Mouse (Mus musculus) midbrain, embryonic 16.5 days (tissue): ENCODE measurements around the gene Lce1f. TPM values are rescaled to one million over a fixed set of nuclear protein-coding genes. Genes with fewer than 3 reads are reported as not detected.

Experiments
- ATAC-seq: fragments of 200-750 bp; cut with Nextera tagmentation; 2 replicates; pipeline ENCODE4 v1.8.0; 2017; ENCODE audit warnings: moderate TSS enrichment
- H3K27ac ChIP-seq: fragments of 300-500 bp; sonication (generic); 2 replicates; pipeline ENCODE4 v1.5.1; 2014; ENCODE audit warnings: mild to moderate bottlenecking, low read length, mixed read lengths
- H3K27me3 ChIP-seq: fragments of 300-500 bp; sonication (generic); 2 replicates; pipeline ENCODE4 v1.6.1; 2014; ENCODE audit warnings: low read depth, low read length, mixed read lengths; ENCODE audit not compliant: control insufficient read depth, insufficient read depth
- H3K36me3 ChIP-seq: fragments of 300-500 bp; sonication (generic); 2 replicates; pipeline ENCODE4 v1.6.1; 2014; ENCODE audit warnings: mild to moderate bottlenecking, low read length, moderate library complexity, mixed read lengths; ENCODE audit not compliant: control insufficient read depth, insufficient read depth
- H3K4me1 ChIP-seq: fragments of 300-500 bp; sonication (generic); 2 replicates; pipeline ENCODE4 v1.6.1; 2014; ENCODE audit warnings: mild to moderate bottlenecking, low read length, mixed read lengths; ENCODE audit not compliant: control insufficient read depth, insufficient read depth
- H3K4me2 ChIP-seq: fragments of 300-500 bp; sonication (generic); 2 replicates; pipeline ENCODE4 v1.6.1; 2014; ENCODE audit warnings: mild to moderate bottlenecking, low read length, mixed read lengths
- H3K4me3 ChIP-seq: fragments of 300-500 bp; sonication (generic); 2 replicates; pipeline ENCODE4 v1.5.1; 2014; ENCODE audit warnings: low read depth, mild to moderate bottlenecking, low read length, moderate library complexity, mixed read lengths
- H3K9ac ChIP-seq: fragments of 300-500 bp; sonication (generic); 2 replicates; pipeline ENCODE4 v1.6.1; 2014; ENCODE audit warnings: low read depth, low read length, mixed read lengths
- H3K9me3 ChIP-seq: fragments of 300-500 bp; sonication (generic); replicated peaks from 2 replicates; pipeline ENCODE4 v1.6.1; 2014; ENCODE audit warnings: mild to moderate bottlenecking, low read length, mixed read lengths; ENCODE audit not compliant: control insufficient read depth, poor library complexity, severe bottlenecking
- WGBS: fragments of 180-500 bp; shearing (Covaris S2); extraction: QIAGEN DNeasy Blood & Tissue Kit; methylation state at CpG from one replicate; pipeline ENCODE4 v1.1.7; 2014; 5-methylcytosine and 5-hydroxymethylcytosine counted together
- polyA plus RNA-seq: library from polyadenylated mRNA; unstranded; fragments of >200 nt; fragmentation: Nextera tagmentation; extraction: Ambion mirVana; gene quantifications from 2 replicates; pipeline ENCODE4 v1.2.1, GENCODE M21; 2015

The Lce1f gene
- not detected in 2 replicates for polyA plus RNA-seq

- no peak within 1 kb of the TSS for H3K4me2 ChIP-seq
- H3K27ac ChIP-seq = no peak within 1 kb of the TSS
- 77% methylated on average over 3 of the region's 3 CpGs for WGBS
- no peak within 1 kb of the TSS for H3K9ac ChIP-seq
- H3K36me3 ChIP-seq = no peaks in the 10 kb centered on the region
- ATAC-seq = no peak
- no peak within 1 kb of the TSS for H3K4me3 ChIP-seq
- no peaks in the 10 kb centered on the region for H3K4me1 ChIP-seq
- no peaks in the 10 kb centered on the region for H3K9me3 ChIP-seq
- H3K27me3 ChIP-seq = no peaks in the 10 kb centered on the region
Measured at GRCm38 (mm10) chr3:92720250-92720649, at the start of gene Lce1f. Lce1f (minus strand) TSS chr3:92720350.

DNA sequence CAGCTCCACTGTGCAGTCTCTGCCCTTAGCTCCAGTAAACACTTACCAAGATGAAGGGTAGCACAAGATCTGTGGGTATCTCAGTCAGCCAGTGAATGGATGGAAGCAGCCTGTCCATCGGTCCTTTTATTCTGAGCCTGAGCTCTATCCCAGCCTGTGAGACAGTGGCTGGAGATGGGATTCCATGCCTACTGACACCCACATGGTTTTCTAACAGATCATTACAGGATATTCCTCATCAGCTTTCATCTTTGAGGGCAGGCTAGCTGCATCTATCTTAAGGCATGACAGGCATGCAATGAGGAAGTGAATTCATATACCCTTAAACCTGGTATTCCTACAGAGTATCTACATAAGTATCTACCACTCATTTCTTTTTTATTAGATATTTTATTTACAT, 44.8 kb upstream of the Lce1f start, which contains the start of gene Lce1h:
Gene Lce1h, minus strand, starts transcription at position 101 of the 400 bp plus-strand sequence.
- Histone ChIP-seq H3K36me3 (no peaks in the 10 kb centered on the region), H3K4me2 (no peak within 1 kb of the TSS), H3K9me3 (no peaks in the 10 kb centered on the region), H3K9ac (no peak within 1 kb of the TSS), H3K4me1 (no peaks in the 10 kb centered on the region), H3K4me3 (no peak within 1 kb of the TSS), H3K27me3 (no peaks in the 10 kb centered on the region), H3K27ac (no peak within 1 kb of the TSS)
- WGBS = 95% methylated on average over 1 of the region's 1 CpGs
- ATAC-seq = no peak

DNA sequence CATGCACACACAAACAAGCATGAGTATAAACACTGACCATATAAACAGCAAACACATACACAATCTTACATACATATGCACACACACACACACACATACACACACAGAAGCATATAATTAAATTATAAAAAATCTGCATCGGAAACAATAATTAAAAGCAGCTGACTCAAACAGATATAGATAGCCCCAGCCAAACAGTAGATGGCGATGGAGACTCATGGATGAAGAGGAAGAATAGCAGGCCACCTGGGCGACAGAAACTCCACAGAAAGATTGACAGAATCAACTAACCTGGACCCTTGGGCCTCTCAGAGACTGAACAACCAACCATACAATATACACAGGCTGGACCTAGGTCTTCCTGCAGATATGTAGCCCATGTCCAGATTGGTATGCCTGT, 33.0 kb upstream of the Lce1f start:
- no peak overlapping the region for H3K4me2 ChIP-seq
- H3K9ac ChIP-seq = no peak overlapping the region
- no peak for ATAC-seq
- no peak overlapping the region for H3K4me3 ChIP-seq
- no peaks in the 10 kb centered on the region for H3K27me3 ChIP-seq
- H3K36me3 ChIP-seq = no peaks in the 10 kb centered on the region
- no peaks in the 10 kb centered on the region for H3K4me1 ChIP-seq
- no peak overlapping the region for H3K27ac ChIP-seq
- WGBS = 39% methylated on average over 3 of the region's 3 CpGs
- no peaks in the 10 kb centered on the region for H3K9me3 ChIP-seq

- H3K4me1 ChIP-seq = no peaks in the 10 kb centered on the region
- no peak within 1 kb of the TSS for H3K27ac ChIP-seq
- no peak within 1 kb of the TSS for H3K4me3 ChIP-seq
- no peaks in the 10 kb centered on the region for H3K36me3 ChIP-seq
- no peaks in the 10 kb centered on the region for H3K27me3 ChIP-seq
- no peaks in the 10 kb centered on the region for H3K9me3 ChIP-seq
- H3K9ac ChIP-seq = no peak within 1 kb of the TSS
- no peak for ATAC-seq
- H3K4me2 ChIP-seq = no peak within 1 kb of the TSS
- 87% methylated on average over 1 of the region's 1 CpGs for whole genome bisulfite sequencing
Measured at GRCm38 (mm10) chr3:92752238-92752637, 32.1 kb upstream of the Lce1f start, which contains the start of gene Lce1g. Lce1g (minus strand) TSS chr3:92752338.

GRCm38 (mm10) chr3:92738996-92739395, 18.8 kb upstream of the Lce1f start, which contains the start of gene Gm38119:
Gm38119 (minus strand) TSS chr3:92739096.
- Histone ChIP-seq H3K9ac (no peak within 1 kb of the TSS), H3K27me3 (no peaks in the 10 kb centered on the region), H3K9me3 (no peaks in the 10 kb centered on the region), H3K36me3 (no peaks in the 10 kb centered on the region), H3K4me2 (no peak within 1 kb of the TSS), H3K4me3 (no peak within 1 kb of the TSS), H3K27ac (no peak within 1 kb of the TSS), H3K4me1 (no peaks in the 10 kb centered on the region)
- ATAC-seq = no peak
- 72% methylated on average over 1 of the region's 1 CpGs for WGBS

DNA sequence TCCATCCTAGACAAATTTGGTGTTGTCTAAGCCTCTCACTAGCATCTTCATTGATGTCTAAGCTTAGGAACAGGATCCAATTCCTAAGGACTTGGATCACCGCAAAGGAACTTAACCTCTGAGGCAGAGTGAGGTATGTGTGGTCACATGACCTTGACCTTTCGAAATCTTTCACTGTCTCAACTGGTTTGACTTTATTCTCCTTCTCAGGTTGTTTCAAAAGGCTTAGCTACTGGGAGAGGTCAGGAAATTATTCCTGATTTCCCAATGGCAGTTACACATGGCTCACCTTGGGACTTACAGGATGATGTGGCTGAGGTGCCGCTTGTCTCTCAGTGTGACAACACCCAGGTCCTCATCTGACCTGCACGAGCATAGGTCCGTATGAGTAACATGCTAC, 2.5 kb upstream of the Lce1f start:
- Histone ChIP-seq H3K36me3 (no peaks in the 10 kb centered on the region), H3K4me1 (no peaks in the 10 kb centered on the region), H3K4me2 (no peak overlapping the region), H3K27ac (no peak overlapping the region), H3K9me3 (no peaks in the 10 kb centered on the region), H3K27me3 (no peaks in the 10 kb centered on the region), H3K9ac (no peak overlapping the region), H3K4me3 (no peak overlapping the region)
- 91% methylated on average over 5 of the region's 5 CpGs for WGBS
- ATAC-seq = no peak

DNA sequence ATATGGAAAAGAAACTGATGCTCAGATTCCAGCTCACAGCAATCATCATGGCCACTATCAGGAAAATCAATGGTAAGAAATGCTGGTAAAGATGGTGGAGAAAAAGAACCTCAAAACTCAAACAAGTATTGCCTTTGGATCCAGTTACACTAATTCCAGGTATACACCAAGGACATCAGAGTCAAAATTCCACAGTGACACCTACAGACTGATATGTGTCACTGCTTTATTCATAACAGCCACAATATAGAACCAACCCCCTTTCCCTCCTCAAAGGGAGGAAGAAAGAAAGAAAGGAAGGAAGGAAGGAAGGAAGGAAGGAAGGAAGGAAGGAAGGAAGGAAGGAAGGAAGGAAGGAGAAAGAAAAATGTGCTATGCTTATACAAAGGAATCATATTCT, 5.0 kb downstream of the Lce1f start:
- no peak overlapping the region for H3K4me2 ChIP-seq
- no peaks in the 10 kb centered on the region for H3K4me1 ChIP-seq
- H3K27me3 ChIP-seq = no peaks in the 10 kb centered on the region
- no peak overlapping the region for H3K9ac ChIP-seq
- H3K27ac ChIP-seq = no peak overlapping the region
- H3K4me3 ChIP-seq = no peak overlapping the region
- no peaks in the 10 kb centered on the region for H3K9me3 ChIP-seq
- no peaks in the 10 kb centered on the region for H3K36me3 ChIP-seq
- no peak for ATAC-seq

DNA sequence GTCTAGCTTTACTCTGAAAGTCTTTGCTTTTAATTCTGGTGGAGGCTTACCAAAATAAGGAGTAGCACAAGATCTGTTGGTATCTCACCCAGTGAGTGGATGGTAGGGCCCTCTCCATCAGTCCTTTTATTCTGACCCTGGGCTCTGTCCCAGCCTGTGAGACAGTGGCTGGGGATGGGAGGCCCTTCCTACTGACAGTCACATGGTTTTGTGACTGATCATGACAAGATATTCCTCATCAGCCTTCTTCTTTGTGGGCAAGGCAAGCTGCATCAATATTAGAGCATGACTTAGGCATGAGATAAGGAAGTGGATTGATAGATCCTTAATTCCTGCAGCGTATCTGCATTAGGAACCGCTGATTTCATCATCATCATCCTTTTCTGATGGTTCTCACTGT, 11.2 kb downstream of the Lce1f start, which contains the start of gene Lce1e:
Gene Lce1e, minus strand, starts transcription at position 101 of the 400 bp plus-strand sequence.
- no peak within 1 kb of the TSS for H3K4me3 ChIP-seq
- no peak within 1 kb of the TSS for H3K27ac ChIP-seq
- H3K9ac ChIP-seq = no peak within 1 kb of the TSS
- H3K4me1 ChIP-seq = no peaks in the 10 kb centered on the region
- ATAC-seq = no peak
- WGBS = 85% methylated on average over 2 of the region's 2 CpGs
- no peak within 1 kb of the TSS for H3K4me2 ChIP-seq
- no peaks in the 10 kb centered on the region for H3K9me3 ChIP-seq
- H3K36me3 ChIP-seq = no peaks in the 10 kb centered on the region
- H3K27me3 ChIP-seq = no peaks in the 10 kb centered on the region

DNA sequence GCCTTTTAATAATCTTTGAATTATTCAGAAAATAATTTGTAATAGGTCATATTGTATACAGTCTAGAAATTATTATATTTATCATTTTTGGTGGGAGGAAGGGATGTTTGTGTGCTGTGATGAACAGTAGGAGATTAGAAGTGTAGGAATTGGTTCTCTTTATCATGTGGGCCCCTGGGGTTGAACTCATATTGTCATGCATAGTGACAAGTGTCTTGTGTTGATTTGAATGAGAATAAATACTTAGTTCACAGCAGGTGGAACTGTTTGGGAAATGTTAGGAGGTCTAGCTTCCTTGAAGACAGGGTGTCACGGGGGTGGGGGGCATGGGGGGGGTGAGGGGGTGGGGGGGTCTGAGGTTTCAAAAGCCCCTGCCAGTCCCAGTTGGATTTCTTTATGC, 25.5 kb downstream of the Lce1f start:
- no peak overlapping the region for H3K4me2 ChIP-seq
- 0% methylated on average over 1 of the region's 1 CpGs for WGBS
- H3K4me3 ChIP-seq = no peak overlapping the region
- H3K9ac ChIP-seq = no peak overlapping the region
- H3K4me1 ChIP-seq = no peaks in the 10 kb centered on the region
- no peaks in the 10 kb centered on the region for H3K9me3 ChIP-seq
- H3K27ac ChIP-seq = no peak overlapping the region
- no peaks in the 10 kb centered on the region for H3K36me3 ChIP-seq
- no peaks in the 10 kb centered on the region for H3K27me3 ChIP-seq
- ATAC-seq = no peak
